Mouse (Mus musculus): ENCODE results near the gene 1700028P14Rik.

DNA sequence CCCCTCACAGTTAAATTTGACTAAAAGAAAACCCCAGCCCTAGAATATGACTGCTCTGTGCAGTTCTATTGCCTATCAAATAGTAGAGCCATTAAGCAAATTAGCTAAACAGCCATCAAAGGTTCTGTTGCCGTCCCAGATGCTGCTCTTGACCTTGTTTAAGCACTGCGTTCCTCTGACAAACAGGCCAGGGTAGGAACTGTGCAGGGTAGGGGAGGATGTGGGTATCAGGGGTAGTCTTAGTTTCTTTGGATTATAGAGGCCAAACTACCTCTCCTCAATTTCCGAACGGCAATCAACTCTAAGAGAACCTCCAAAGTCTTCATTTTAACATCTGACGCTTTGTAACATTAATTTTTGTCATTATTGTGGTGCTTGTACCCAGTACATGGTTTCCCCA is 542 bp upstream of the 1700028P14Rik start:
- TF ChIP-seq CTCF (IDR thresholded peaks at IDR 0.05; ENCODE audit: extremely low read depth, insufficient read depth, insufficient read length, insufficient replicate concordance) = no peak
- no peak for TF ChIP-seq POLR2A (IDR thresholded peaks at IDR 0.05; ENCODE audit: low read depth, low read length)

Measured in spleen, adult 2 months (tissue).